Mouse (Mus musculus) midbrain, embryonic 16.5 days (tissue): ENCODE results near the gene Trir. TPM values are rescaled to one million over a fixed set of nuclear protein-coding genes. Genes with fewer than 3 reads are reported as not detected.
A peak's percentile ranks its signal among the peaks of the same experiment; 100 is the strongest.

Experiments used
- ATAC-seq: fragments of 200-750 bp; cut with Nextera tagmentation; 2 replicates; pipeline ENCODE4 v1.8.0; 2017; ENCODE audit warnings: moderate TSS enrichment
- H3K27ac ChIP-seq: fragments of 300-500 bp; sonication (generic); 2 replicates; pipeline ENCODE4 v1.5.1; 2014; ENCODE audit warnings: mild to moderate bottlenecking, low read length, mixed read lengths
- H3K27me3 ChIP-seq: fragments of 300-500 bp; sonication (generic); 2 replicates; pipeline ENCODE4 v1.6.1; 2014; ENCODE audit warnings: low read depth, low read length, mixed read lengths; ENCODE audit not compliant: control insufficient read depth, insufficient read depth
- H3K36me3 ChIP-seq: fragments of 300-500 bp; sonication (generic); 2 replicates; pipeline ENCODE4 v1.6.1; 2014; ENCODE audit warnings: mild to moderate bottlenecking, low read length, moderate library complexity, mixed read lengths; ENCODE audit not compliant: control insufficient read depth, insufficient read depth
- H3K4me1 ChIP-seq: fragments of 300-500 bp; sonication (generic); 2 replicates; pipeline ENCODE4 v1.6.1; 2014; ENCODE audit warnings: mild to moderate bottlenecking, low read length, mixed read lengths; ENCODE audit not compliant: control insufficient read depth, insufficient read depth
- H3K4me2 ChIP-seq: fragments of 300-500 bp; sonication (generic); 2 replicates; pipeline ENCODE4 v1.6.1; 2014; ENCODE audit warnings: mild to moderate bottlenecking, low read length, mixed read lengths
- H3K4me3 ChIP-seq: fragments of 300-500 bp; sonication (generic); 2 replicates; pipeline ENCODE4 v1.5.1; 2014; ENCODE audit warnings: low read depth, mild to moderate bottlenecking, low read length, moderate library complexity, mixed read lengths
- H3K9ac ChIP-seq: fragments of 300-500 bp; sonication (generic); 2 replicates; pipeline ENCODE4 v1.6.1; 2014; ENCODE audit warnings: low read depth, low read length, mixed read lengths
- H3K9me3 ChIP-seq: fragments of 300-500 bp; sonication (generic); replicated peaks from 2 replicates; pipeline ENCODE4 v1.6.1; 2014; ENCODE audit warnings: mild to moderate bottlenecking, low read length, mixed read lengths; ENCODE audit not compliant: control insufficient read depth, poor library complexity, severe bottlenecking
- WGBS: fragments of 180-500 bp; shearing (Covaris S2); extraction: QIAGEN DNeasy Blood & Tissue Kit; methylation state at CpG from one replicate; pipeline ENCODE4 v1.1.7; 2014; 5-methylcytosine and 5-hydroxymethylcytosine counted together
- polyA plus RNA-seq: library from polyadenylated mRNA; unstranded; fragments of >200 nt; fragmentation: Nextera tagmentation; extraction: Ambion mirVana; gene quantifications from 2 replicates; pipeline ENCODE4 v1.2.1, GENCODE M21; 2015

Trir gene
- polyA plus RNA-seq, 1 experiment from 2014 or later = 120 TPM

GRCm38 (mm10) chr8:85014431-85014830 lies 12.2 kb upstream of the Trir start, which contains the start of gene Best2:
TSS of gene Best2 (minus strand) at chr8:85014531.
- peaks cover 9% of the 10 kb centered on the region for H3K36me3 ChIP-seq
- peak within 1 kb of the TSS; percentile 83 for H3K4me2 ChIP-seq
- no peaks in the 10 kb centered on the region for H3K4me1 ChIP-seq
- H3K27me3 ChIP-seq = peaks cover 23% of the 10 kb centered on the region
- no peak for ATAC-seq
- H3K9me3 ChIP-seq = no peaks in the 10 kb centered on the region
- H3K4me3 ChIP-seq = peak within 1 kb of the TSS; percentile 40
- WGBS = 61% methylated on average over 2 of the region's 2 CpGs
- H3K27ac ChIP-seq = no peak within 1 kb of the TSS
- H3K9ac ChIP-seq = peak within 1 kb of the TSS; percentile 66

GRCm38 (mm10) chr8:85016724-85017123 lies 9.9 kb upstream of the Trir start:
- Histone ChIP-seq H3K9ac (no peak overlapping the region), H3K27me3 (peaks cover 12% of the 10 kb centered on the region), H3K4me1 (no peaks in the 10 kb centered on the region), H3K4me2 (no peak overlapping the region), H3K9me3 (no peaks in the 10 kb centered on the region), H3K36me3 (peaks cover 11% of the 10 kb centered on the region), H3K27ac (no peak overlapping the region), H3K4me3 (no peak overlapping the region)
- ATAC-seq = no peak
- WGBS = 65% methylated on average over 10 of the region's 10 CpGs

GRCm38 (mm10) chr8:85017209-85017608 lies 9.4 kb upstream of the Trir start:
- Histone ChIP-seq H3K4me1 (no peaks in the 10 kb centered on the region), H3K4me2 (no peak overlapping the region), H3K27ac (no peak overlapping the region), H3K27me3 (peaks cover 11% of the 10 kb centered on the region), H3K36me3 (peaks cover 11% of the 10 kb centered on the region), H3K9ac (no peak overlapping the region), H3K4me3 (no peak overlapping the region), H3K9me3 (no peaks in the 10 kb centered on the region)
- no peak for ATAC-seq
- WGBS = 14% methylated on average over 5 of the region's 5 CpGs

- H3K4me3 ChIP-seq = no peak overlapping the region
- no peak for ATAC-seq
- H3K9ac ChIP-seq = no peak overlapping the region
- WGBS = 97% methylated on average over 3 of the region's 3 CpGs
- no peak overlapping the region for H3K27ac ChIP-seq
- H3K27me3 ChIP-seq = no peaks in the 10 kb centered on the region
- H3K4me1 ChIP-seq = peaks cover 17% of the 10 kb centered on the region
- H3K9me3 ChIP-seq = no peaks in the 10 kb centered on the region
- no peak overlapping the region for H3K4me2 ChIP-seq
- H3K36me3 ChIP-seq = peaks cover 11% of the 10 kb centered on the region
Observed at GRCm38 (mm10) chr8:85021514-85022055, 5.0 kb upstream of the Trir start.

- Histone ChIP-seq H3K9ac (no peak overlapping the region), H3K4me2 (peak overlapping the region; percentile 60), H3K36me3 (peaks cover 5% of the 10 kb centered on the region; the same call in 1 of the 2 replicates), H3K4me1 (peaks cover 29% of the 10 kb centered on the region), H3K9me3 (no peaks in the 10 kb centered on the region), H3K27me3 (no peaks in the 10 kb centered on the region), H3K4me3 (no peak overlapping the region), H3K27ac (no peak overlapping the region)
- 98% methylated on average over 3 of the region's 3 CpGs for WGBS
- ATAC-seq = no peak
Observed at GRCm38 (mm10) chr8:85023846-85024245, 2.8 kb upstream of the Trir start.

GRCm38 (mm10) chr8:85025098-85025932 lies 1.3 kb upstream of the Trir start, which contains the start of gene Asna1:
TSS of gene Asna1 (minus strand) at chr8:85025281.
- H3K9ac ChIP-seq = peak within 1 kb of the TSS; percentile 72
- H3K4me3 ChIP-seq = peak within 1 kb of the TSS; percentile 95
- no peaks in the 10 kb centered on the region for H3K9me3 ChIP-seq
- H3K36me3 ChIP-seq = peaks cover 9% of the 10 kb centered on the region
- H3K27me3 ChIP-seq = no peaks in the 10 kb centered on the region
- peaks cover 34% of the 10 kb centered on the region for H3K4me1 ChIP-seq
- WGBS = 6% methylated on average over 30 of the region's 30 CpGs
- H3K4me2 ChIP-seq = peak within 1 kb of the TSS; percentile 60
- peak; percentile 89 for ATAC-seq
- H3K27ac ChIP-seq = peak within 1 kb of the TSS; percentile 75

GRCm38 (mm10) chr8:85027516-85027855 lies 863 bp downstream of the Trir start:
- Histone ChIP-seq H3K27ac (peak overlapping the region; percentile 92), H3K4me1 (peaks cover 34% of the 10 kb centered on the region), H3K4me3 (peak overlapping the region; percentile 95), H3K36me3 (peaks cover 13% of the 10 kb centered on the region), H3K27me3 (no peaks in the 10 kb centered on the region), H3K9ac (peak overlapping the region; percentile 99), H3K9me3 (no peaks in the 10 kb centered on the region), H3K4me2 (peak overlapping the region; percentile 75)
- ATAC-seq = no peak
- WGBS = 2% methylated on average over 13 of the region's 13 CpGs

GRCm38 (mm10) chr8:85027922-85028321 lies 1.3 kb downstream of the Trir start:
- H3K27me3 ChIP-seq = no peaks in the 10 kb centered on the region
- H3K27ac ChIP-seq = peak overlapping the region; percentile 12; the same call in 1 of the 2 replicates
- peak overlapping the region; percentile 99 for H3K9ac ChIP-seq
- H3K9me3 ChIP-seq = no peaks in the 10 kb centered on the region
- WGBS = 15% methylated on average over 2 of the region's 2 CpGs
- peak overlapping the region; percentile 95 for H3K4me3 ChIP-seq
- ATAC-seq = no peak
- peaks cover 34% of the 10 kb centered on the region for H3K4me1 ChIP-seq
- peak overlapping the region; percentile 75 for H3K4me2 ChIP-seq
- H3K36me3 ChIP-seq = peaks cover 18% of the 10 kb centered on the region

GRCm38 (mm10) chr8:85029271-85029670 lies 2.6 kb downstream of the Trir start:
- Histone ChIP-seq H3K27ac (no peak overlapping the region), H3K4me2 (peak overlapping the region; percentile 6; the same call in 1 of the 2 replicates), H3K4me1 (peaks cover 33% of the 10 kb centered on the region), H3K36me3 (peaks cover 18% of the 10 kb centered on the region), H3K9me3 (no peaks in the 10 kb centered on the region), H3K9ac (peak overlapping the region; percentile 99; the same call in 1 of the 2 replicates), H3K4me3 (no peak overlapping the region), H3K27me3 (no peaks in the 10 kb centered on the region)
- no peak for ATAC-seq
- 92% methylated on average over 14 of the region's 14 CpGs for WGBS
